Mouse (Mus musculus) cerebellum, adult 18-20 months (tissue): ENCODE data around the gene Ccpg1.
A peak's percentile ranks its signal among the peaks of the same experiment; 100 is the strongest.

ENCODE experiments used
- DNase-seq, 2 experiments: peaks; one replicate each; pipeline ENCODE4 v3.0.0; 2021

Gene Ccpg1

DNA sequence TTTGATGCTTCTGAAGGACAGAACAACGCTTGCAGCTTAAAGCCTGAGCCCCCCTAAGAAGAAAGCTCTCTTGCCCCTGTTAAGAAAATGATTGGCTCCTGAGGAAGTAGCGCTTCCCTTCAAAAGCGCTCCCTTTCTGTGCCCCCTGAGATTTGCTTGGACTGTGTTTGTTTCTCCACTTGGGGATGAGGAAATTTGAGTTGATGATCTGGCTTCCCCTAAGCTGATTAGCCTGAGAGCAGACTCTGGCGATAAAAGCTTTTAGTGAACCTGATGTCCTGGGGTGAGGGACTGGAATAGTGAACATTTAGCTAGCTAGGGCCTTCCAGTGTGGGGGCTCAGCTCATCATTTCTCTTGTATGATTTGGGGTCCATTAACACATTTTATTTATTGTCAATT, 63.7 kb downstream of the Ccpg1 start:
- DNase-seq, result no peak

DNA sequence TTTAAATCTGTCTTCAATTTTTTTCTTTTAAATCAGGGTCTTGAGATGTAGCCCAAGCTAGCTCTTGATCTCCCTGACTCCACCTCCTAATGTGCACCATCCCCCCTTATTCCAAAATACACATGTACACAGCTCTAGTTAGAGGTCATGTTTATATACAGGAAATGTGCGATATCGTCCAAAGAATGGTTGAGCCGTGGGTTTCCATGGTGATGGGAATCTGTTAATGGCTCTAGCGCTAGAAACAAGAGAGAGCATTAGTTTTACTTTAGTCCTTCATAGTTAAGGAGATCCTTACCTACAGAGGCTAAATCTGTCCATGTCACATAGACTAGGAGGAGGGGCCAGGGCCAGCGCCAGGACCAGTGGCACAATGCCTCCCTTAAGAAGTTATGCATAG, 64.6 kb downstream of the Ccpg1 start:
- no peak for DNase-seq

DNA sequence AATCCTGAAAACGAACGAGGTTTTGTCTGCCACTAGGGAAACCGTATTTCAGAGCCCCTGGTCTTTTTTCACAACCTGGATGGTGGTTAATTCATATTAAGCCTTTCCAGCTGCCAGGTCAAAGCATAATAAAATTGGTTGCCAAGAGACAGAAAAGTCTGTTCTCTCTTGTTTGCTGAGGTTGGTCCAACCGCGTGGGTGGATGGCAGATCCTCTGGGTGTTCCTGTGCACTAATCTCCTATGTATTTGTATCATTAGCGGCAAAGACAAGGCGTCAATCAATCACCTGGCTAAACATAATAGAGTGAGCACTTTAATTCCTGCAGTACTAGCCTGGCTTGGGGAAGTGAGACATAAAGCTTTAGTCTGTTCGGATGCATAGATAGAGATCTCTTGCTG, 65.4 kb downstream of the Ccpg1 start:
- no peak for DNase-seq

DNA sequence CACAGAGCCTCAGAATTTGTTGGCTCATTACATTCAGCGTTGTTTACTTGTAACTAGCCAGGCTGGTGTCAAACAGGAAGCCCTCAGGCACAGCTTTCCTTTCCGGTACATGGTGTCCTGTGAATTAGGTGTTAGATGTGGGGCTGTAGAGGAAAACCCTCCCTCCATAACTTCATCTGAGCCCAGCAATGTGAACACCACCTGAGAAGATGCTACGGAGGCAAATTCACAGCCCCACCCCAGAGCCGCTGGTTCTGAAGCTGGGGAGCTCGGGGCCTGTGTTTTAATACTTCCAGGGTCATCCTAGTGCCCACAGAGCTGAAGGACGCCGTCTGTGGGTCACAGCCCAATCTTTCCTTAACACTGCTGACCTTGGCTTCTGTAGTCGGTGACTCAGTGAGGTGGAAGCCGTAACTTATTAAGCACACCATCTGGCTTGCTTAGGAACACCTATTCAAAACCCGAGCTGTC, 70.2 kb downstream of the Ccpg1 start:
- peak; percentile 34 to 42 for DNase-seq

DNA sequence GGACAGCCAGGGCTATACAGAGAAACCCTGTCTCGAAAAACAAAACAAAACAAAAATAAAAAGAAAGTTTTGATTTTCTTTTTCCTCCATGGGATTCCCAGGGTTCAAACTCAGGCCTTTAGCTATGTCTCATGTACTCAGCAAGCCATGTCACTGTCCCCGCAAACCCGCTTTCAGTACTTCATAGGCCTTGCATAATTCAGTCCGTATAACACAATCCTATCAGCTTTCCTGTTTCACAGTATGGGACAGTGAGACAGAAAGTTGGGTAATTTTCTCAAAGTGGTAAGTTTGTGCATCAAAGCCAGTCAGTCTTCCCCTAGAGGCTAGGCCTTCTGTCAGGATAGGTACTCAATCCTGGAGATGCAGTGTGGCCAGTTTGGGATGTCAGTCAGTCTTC, 74.0 kb downstream of the Ccpg1 start:
- DNase-seq, result no peak

DNA sequence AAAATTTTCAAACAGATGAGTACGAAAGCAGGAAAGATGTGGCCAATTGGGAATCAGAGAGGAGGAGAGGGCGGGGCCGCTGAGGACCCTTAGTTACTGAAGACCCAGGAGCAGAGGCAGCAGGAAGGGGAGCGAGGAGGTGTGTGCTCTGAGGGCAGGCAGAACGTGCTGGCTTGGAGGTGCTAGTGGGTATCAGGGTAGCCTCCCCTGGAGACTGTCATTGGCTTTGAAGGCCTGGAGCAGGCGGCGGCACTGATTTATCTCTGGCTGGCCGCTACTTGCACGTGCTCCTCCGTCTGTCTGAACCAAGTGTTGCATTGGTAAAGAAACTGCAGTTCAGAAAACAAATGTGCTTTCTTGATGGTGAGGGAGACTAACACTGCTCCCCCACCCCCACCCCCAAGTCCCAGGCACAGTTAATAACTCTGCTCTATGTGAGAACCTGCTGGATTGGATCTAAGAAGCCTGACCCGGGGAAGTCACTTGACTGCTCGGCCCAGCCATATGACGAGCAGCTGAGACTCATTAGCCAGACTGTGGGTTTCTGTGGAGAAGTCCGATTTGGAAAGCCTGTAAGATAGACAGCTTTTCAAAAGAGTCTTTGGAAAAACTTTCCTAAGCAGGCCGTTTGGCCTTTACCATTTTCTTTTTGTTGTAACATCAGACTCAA, 78.5 kb downstream of the Ccpg1 start:
- DNase-seq, result no peak
